Mouse (Mus musculus): ENCODE measurements around the gene Grik1. TPM values are rescaled to one million over a fixed set of nuclear protein-coding genes. Genes with fewer than 3 reads are reported as not detected.

Gene Grik1
- polyA plus RNA-seq, 1 experiment = 4.3 TPM

- no peak for TF ChIP-seq POLR2A (IDR thresholded peaks at IDR 0.05; ENCODE audit: low read depth, low read length)
- TF ChIP-seq CTCF (IDR thresholded peaks at IDR 0.05; ENCODE audit: borderline replicate concordance, insufficient read depth, low read length) = no peak
- no peaks in the 10 kb centered on the region for H3K4me1 ChIP-seq (ENCODE audit: control insufficient read depth, insufficient read depth, low read length)
- H3K4me3 ChIP-seq (ENCODE audit: insufficient read depth, low read length) = no peak overlapping the region
- H3K27ac ChIP-seq (ENCODE audit: insufficient read depth, low read length) = no peak overlapping the region
Observed at GRCm38 (mm10) chr16:88174083-88174721, 115.9 kb downstream of the Grik1 start.

- Histone ChIP-seq H3K4me3 (ENCODE audit: insufficient read depth, low read length) (no peak overlapping the region), H3K27ac (ENCODE audit: insufficient read depth, low read length) (no peak overlapping the region), H3K4me1 (ENCODE audit: control insufficient read depth, insufficient read depth, low read length) (no peaks in the 10 kb centered on the region)
- TF ChIP-seq POLR2A (IDR thresholded peaks at IDR 0.05; ENCODE audit: low read depth, low read length) (no peak), CTCF (IDR thresholded peaks at IDR 0.05; ENCODE audit: borderline replicate concordance, insufficient read depth, low read length) (no peak)
Observed at GRCm38 (mm10) chr16:88166547-88166946, 123.5 kb downstream of the Grik1 start.

GRCm38 (mm10) chr16:88142574-88142973 lies 147.5 kb downstream of the Grik1 start:
- Histone ChIP-seq H3K27ac (ENCODE audit: insufficient read depth, low read length) (no peak overlapping the region), H3K4me1 (ENCODE audit: control insufficient read depth, insufficient read depth, low read length) (no peaks in the 10 kb centered on the region), H3K4me3 (ENCODE audit: insufficient read depth, low read length) (no peak overlapping the region)
- TF ChIP-seq CTCF (IDR thresholded peaks at IDR 0.05; ENCODE audit: borderline replicate concordance, insufficient read depth, low read length) (no peak), POLR2A (IDR thresholded peaks at IDR 0.05; ENCODE audit: low read depth, low read length) (no peak)

GRCm38 (mm10) chr16:88142136-88142535 lies 147.9 kb downstream of the Grik1 start:
- H3K27ac ChIP-seq (ENCODE audit: insufficient read depth, low read length) = no peak overlapping the region
- no peaks in the 10 kb centered on the region for H3K4me1 ChIP-seq (ENCODE audit: control insufficient read depth, insufficient read depth, low read length)
- TF ChIP-seq CTCF (IDR thresholded peaks at IDR 0.05; ENCODE audit: borderline replicate concordance, insufficient read depth, low read length) (no peak), POLR2A (IDR thresholded peaks at IDR 0.05; ENCODE audit: low read depth, low read length) (no peak)
- H3K4me3 ChIP-seq (ENCODE audit: insufficient read depth, low read length) = no peak overlapping the region

- Histone ChIP-seq H3K4me3 (ENCODE audit: insufficient read depth, low read length) (no peak overlapping the region), H3K27ac (ENCODE audit: insufficient read depth, low read length) (no peak overlapping the region), H3K4me1 (ENCODE audit: control insufficient read depth, insufficient read depth, low read length) (no peaks in the 10 kb centered on the region)
- TF ChIP-seq POLR2A (IDR thresholded peaks at IDR 0.05; ENCODE audit: low read depth, low read length) (no peak), CTCF (IDR thresholded peaks at IDR 0.05; ENCODE audit: borderline replicate concordance, insufficient read depth, low read length) (no peak)
Observed at GRCm38 (mm10) chr16:88141594-88141993, 148.5 kb downstream of the Grik1 start.

GRCm38 (mm10) chr16:88138913-88139312 lies 151.2 kb downstream of the Grik1 start:
- no peak for TF ChIP-seq CTCF (IDR thresholded peaks at IDR 0.05; ENCODE audit: borderline replicate concordance, insufficient read depth, low read length)
- no peak for TF ChIP-seq POLR2A (IDR thresholded peaks at IDR 0.05; ENCODE audit: low read depth, low read length)
- Histone ChIP-seq H3K4me1 (ENCODE audit: control insufficient read depth, insufficient read depth, low read length) (no peaks in the 10 kb centered on the region), H3K4me3 (ENCODE audit: insufficient read depth, low read length) (no peak overlapping the region), H3K27ac (ENCODE audit: insufficient read depth, low read length) (no peak overlapping the region)

GRCm38 (mm10) chr16:88132919-88133318 lies 157.1 kb downstream of the Grik1 start:
- Histone ChIP-seq H3K4me1 (ENCODE audit: control insufficient read depth, insufficient read depth, low read length) (no peaks in the 10 kb centered on the region), H3K4me3 (ENCODE audit: insufficient read depth, low read length) (no peak overlapping the region), H3K27ac (ENCODE audit: insufficient read depth, low read length) (no peak overlapping the region)
- no peak for TF ChIP-seq CTCF (IDR thresholded peaks at IDR 0.05; ENCODE audit: borderline replicate concordance, insufficient read depth, low read length)
- TF ChIP-seq POLR2A (IDR thresholded peaks at IDR 0.05; ENCODE audit: low read depth, low read length) = no peak

GRCm38 (mm10) chr16:88131103-88131502 lies 159.0 kb downstream of the Grik1 start:
- H3K4me1 ChIP-seq (ENCODE audit: control insufficient read depth, insufficient read depth, low read length) = no peaks in the 10 kb centered on the region
- H3K4me3 ChIP-seq (ENCODE audit: insufficient read depth, low read length) = no peak overlapping the region
- TF ChIP-seq CTCF (IDR thresholded peaks at IDR 0.05; ENCODE audit: borderline replicate concordance, insufficient read depth, low read length) = no peak
- TF ChIP-seq POLR2A (IDR thresholded peaks at IDR 0.05; ENCODE audit: low read depth, low read length) = no peak
- no peak overlapping the region for H3K27ac ChIP-seq (ENCODE audit: insufficient read depth, low read length)

- TF ChIP-seq POLR2A (IDR thresholded peaks at IDR 0.05; ENCODE audit: low read depth, low read length) (no peak), CTCF (IDR thresholded peaks at IDR 0.05; ENCODE audit: borderline replicate concordance, insufficient read depth, low read length) (no peak)
- H3K4me3 ChIP-seq (ENCODE audit: insufficient read depth, low read length) = no peak overlapping the region
- no peaks in the 10 kb centered on the region for H3K4me1 ChIP-seq (ENCODE audit: control insufficient read depth, insufficient read depth, low read length)
- no peak overlapping the region for H3K27ac ChIP-seq (ENCODE audit: insufficient read depth, low read length)
Observed at GRCm38 (mm10) chr16:88125098-88125497, 165.0 kb downstream of the Grik1 start.

- Histone ChIP-seq H3K27ac (ENCODE audit: insufficient read depth, low read length) (peak overlapping the region; percentile 56), H3K4me1 (ENCODE audit: control insufficient read depth, insufficient read depth, low read length) (0 out of 2 replicates have a peak, but pooled peaks cover 3% of the 10 kb centered on the region), H3K4me3 (ENCODE audit: insufficient read depth, low read length) (no peak overlapping the region)
- TF ChIP-seq CTCF (IDR thresholded peaks at IDR 0.05; ENCODE audit: borderline replicate concordance, insufficient read depth, low read length) (no peak), POLR2A (IDR thresholded peaks at IDR 0.05; ENCODE audit: low read depth, low read length) (no peak)
Observed at GRCm38 (mm10) chr16:88112551-88113138, 177.4 kb downstream of the Grik1 start.
